Mouse (Mus musculus) embryonic facial prominence, embryonic 13.5 days (tissue): ENCODE measurements at regions not wholly inside any gene's neighbourhood (a gene's known extent, or its start where the extent isn't known, plus 50 kb on each side); places are given as distances from the start of the nearest gene placed in this dataset.

ENCODE experiments used
- ATAC-seq: fragments of 200-750 bp; cut with Nextera tagmentation; 2 replicates; pipeline ENCODE4 v1.8.0; 2017; ENCODE audit warnings: low read depth; ENCODE audit not compliant: insufficient number of reproducible peaks, insufficient read depth, low FRiP score, low TSS enrichment
- H3K27ac ChIP-seq: fragments of 300-500 bp; sonication (generic); 2 replicates; pipeline ENCODE4 v1.5.1; 2015; ENCODE audit warnings: moderate library complexity, mild to moderate bottlenecking, inconsistent platforms
- H3K27me3 ChIP-seq: fragments of 300-500 bp; sonication (generic); 2 replicates; pipeline ENCODE4 v1.6.1; 2015; ENCODE audit warnings: mild to moderate bottlenecking, inconsistent platforms
- H3K36me3 ChIP-seq: fragments of 300-500 bp; sonication (generic); 2 replicates; pipeline ENCODE4 v1.6.1; 2015; ENCODE audit warnings: mild to moderate bottlenecking, inconsistent platforms
- H3K4me1 ChIP-seq: fragments of 300-500 bp; sonication (generic); 2 replicates; pipeline ENCODE4 v1.6.1; 2015; ENCODE audit warnings: inconsistent platforms
- H3K4me2 ChIP-seq: fragments of 300-500 bp; sonication (generic); 2 replicates; pipeline ENCODE4 v1.6.1; 2015; ENCODE audit warnings: moderate library complexity, mild to moderate bottlenecking, inconsistent platforms
- H3K4me3 ChIP-seq: fragments of 300-500 bp; sonication (generic); 2 replicates; pipeline ENCODE4 v1.5.1; 2015; ENCODE audit warnings: mild to moderate bottlenecking, inconsistent platforms
- H3K9ac ChIP-seq: fragments of 300-500 bp; sonication (generic); 2 replicates; pipeline ENCODE4 v1.6.1; 2015; ENCODE audit warnings: mild to moderate bottlenecking, inconsistent platforms
- H3K9me3 ChIP-seq: fragments of 300-500 bp; sonication (generic); 2 replicates; pipeline ENCODE4 v1.6.1; 2016; ENCODE audit warnings: inconsistent platforms
- WGBS: fragments of 180-500 bp; shearing (Covaris S2); methylation state at CpG from one replicate; pipeline ENCODE4 v1.1.7; 2015; ENCODE audit warnings: mixed read lengths; 5-methylcytosine and 5-hydroxymethylcytosine counted together

GRCm38 (mm10) chr3:16941146-16941545, 934.9 kb upstream of the Gm5150 start:
- Histone ChIP-seq H3K9ac (no peak overlapping the region), H3K27ac (no peak overlapping the region), H3K36me3 (no peaks in the 10 kb centered on the region), H3K4me1 (no peaks in the 10 kb centered on the region), H3K27me3 (no peaks in the 10 kb centered on the region), H3K4me2 (no peak overlapping the region), H3K9me3 (no peaks in the 10 kb centered on the region), H3K4me3 (no peak overlapping the region)
- ATAC-seq: no peak
- 13% methylated on average over 4 of the region's 4 CpGs for WGBS

- H3K9ac ChIP-seq: no peak overlapping the region
Observed at GRCm38 (mm10) chr3:16939533-16939932, 933.3 kb upstream of the Gm5150 start.

GRCm38 (mm10) chr3:16939127-16939526, 932.9 kb upstream of the Gm5150 start:
- Histone ChIP-seq H3K27ac (no peak overlapping the region), H3K4me3 (no peak overlapping the region), H3K9me3 (no peaks in the 10 kb centered on the region), H3K36me3 (no peaks in the 10 kb centered on the region), H3K27me3 (no peaks in the 10 kb centered on the region), H3K9ac (no peak overlapping the region), H3K4me2 (no peak overlapping the region), H3K4me1 (no peaks in the 10 kb centered on the region)
- ATAC-seq: no peak
- WGBS: 85% methylated on average over 5 of the region's 5 CpGs

More at GRCm38 (mm10) chr3:16939533-16939932, 933.3 kb upstream of the Gm5150 start:
- no peak for ATAC-seq
- Histone ChIP-seq H3K4me2 (no peak overlapping the region), H3K4me3 (no peak overlapping the region), H3K9me3 (no peaks in the 10 kb centered on the region), H3K36me3 (no peaks in the 10 kb centered on the region), H3K27ac (no peak overlapping the region), H3K4me1 (no peaks in the 10 kb centered on the region), H3K27me3 (no peaks in the 10 kb centered on the region)
- 78% methylated on average over 6 of the region's 6 CpGs for WGBS

- no peak overlapping the region for H3K4me3 ChIP-seq
- no peaks in the 10 kb centered on the region for H3K36me3 ChIP-seq
- peak overlapping the region; percentile 19; the same call in 1 of the 2 replicates for H3K4me2 ChIP-seq
- no peak overlapping the region for H3K9ac ChIP-seq
- H3K27ac ChIP-seq: no peak overlapping the region
- ATAC-seq: no peak
- no peaks in the 10 kb centered on the region for H3K27me3 ChIP-seq
- no peaks in the 10 kb centered on the region for H3K4me1 ChIP-seq
- WGBS: 63% methylated on average over 11 of the region's 11 CpGs
- H3K9me3 ChIP-seq: no peaks in the 10 kb centered on the region
Observed at GRCm38 (mm10) chr3:16938491-16939001, 932.3 kb upstream of the Gm5150 start.

- Histone ChIP-seq H3K4me3 (no peak overlapping the region), H3K27ac (no peak overlapping the region), H3K36me3 (no peaks in the 10 kb centered on the region), H3K4me2 (no peak overlapping the region), H3K9ac (no peak overlapping the region), H3K4me1 (no peaks in the 10 kb centered on the region), H3K9me3 (no peaks in the 10 kb centered on the region), H3K27me3 (no peaks in the 10 kb centered on the region)
- no peak for ATAC-seq
- WGBS: 56% methylated on average over 3 of the region's 3 CpGs
Observed at GRCm38 (mm10) chr3:16930299-16930698, 924.1 kb upstream of the Gm5150 start.

- Histone ChIP-seq H3K27ac (no peak overlapping the region), H3K4me1 (no peaks in the 10 kb centered on the region), H3K4me2 (no peak overlapping the region), H3K4me3 (no peak overlapping the region), H3K9ac (no peak overlapping the region), H3K36me3 (no peaks in the 10 kb centered on the region), H3K9me3 (no peaks in the 10 kb centered on the region), H3K27me3 (no peaks in the 10 kb centered on the region)
- WGBS: 64% methylated on average over 1 of the region's 1 CpGs
- no peak for ATAC-seq
Observed at GRCm38 (mm10) chr3:16929846-16930245, 923.6 kb upstream of the Gm5150 start.

GRCm38 (mm10) chr3:16924018-16924417, 917.8 kb upstream of the Gm5150 start:
- H3K36me3 ChIP-seq: no peaks in the 10 kb centered on the region
- no peak overlapping the region for H3K4me3 ChIP-seq
- no peak for ATAC-seq
- no peak overlapping the region for H3K9ac ChIP-seq
- no peaks in the 10 kb centered on the region for H3K9me3 ChIP-seq
- H3K27ac ChIP-seq: no peak overlapping the region
- H3K4me1 ChIP-seq: no peaks in the 10 kb centered on the region
- H3K27me3 ChIP-seq: no peaks in the 10 kb centered on the region
- no peak overlapping the region for H3K4me2 ChIP-seq

- Histone ChIP-seq H3K4me1 (no peaks in the 10 kb centered on the region), H3K9me3 (no peaks in the 10 kb centered on the region), H3K36me3 (no peaks in the 10 kb centered on the region), H3K9ac (no peak overlapping the region), H3K27ac (no peak overlapping the region), H3K27me3 (no peaks in the 10 kb centered on the region), H3K4me2 (no peak overlapping the region), H3K4me3 (no peak overlapping the region)
- no peak for ATAC-seq
Observed at GRCm38 (mm10) chr3:16923234-16923914, 917.1 kb upstream of the Gm5150 start.

- no peak overlapping the region for H3K27ac ChIP-seq
- no peaks in the 10 kb centered on the region for H3K9me3 ChIP-seq
- H3K4me3 ChIP-seq: no peak overlapping the region
- no peaks in the 10 kb centered on the region for H3K36me3 ChIP-seq
- no peaks in the 10 kb centered on the region for H3K27me3 ChIP-seq
- no peaks in the 10 kb centered on the region for H3K4me1 ChIP-seq
- 35% methylated on average over 6 of the region's 6 CpGs for WGBS
- ATAC-seq: no peak
- H3K4me2 ChIP-seq: peak overlapping the region; percentile 37
- H3K9ac ChIP-seq: no peak overlapping the region
Observed at GRCm38 (mm10) chr3:16921330-16921729, 915.1 kb upstream of the Gm5150 start.

- ATAC-seq: no peak
- H3K4me2 ChIP-seq: no peak overlapping the region
- H3K36me3 ChIP-seq: no peaks in the 10 kb centered on the region
- H3K9ac ChIP-seq: no peak overlapping the region
- H3K4me3 ChIP-seq: no peak overlapping the region
- 64% methylated on average over 2 of the region's 2 CpGs for WGBS
- no peaks in the 10 kb centered on the region for H3K9me3 ChIP-seq
- H3K27ac ChIP-seq: no peak overlapping the region
- H3K4me1 ChIP-seq: no peaks in the 10 kb centered on the region
- H3K27me3 ChIP-seq: no peaks in the 10 kb centered on the region
Observed at GRCm38 (mm10) chr3:16918374-16918773, 912.1 kb upstream of the Gm5150 start.

- no peak overlapping the region for H3K4me2 ChIP-seq
- no peak for ATAC-seq
- no peaks in the 10 kb centered on the region for H3K27me3 ChIP-seq
- no peak overlapping the region for H3K27ac ChIP-seq
- no peaks in the 10 kb centered on the region for H3K9me3 ChIP-seq
- WGBS: 61% methylated on average over 2 of the region's 2 CpGs
- H3K4me3 ChIP-seq: no peak overlapping the region
- H3K9ac ChIP-seq: no peak overlapping the region
- H3K36me3 ChIP-seq: no peaks in the 10 kb centered on the region
- H3K4me1 ChIP-seq: no peaks in the 10 kb centered on the region
Observed at GRCm38 (mm10) chr3:16916072-16916403, 909.8 kb upstream of the Gm5150 start.

- H3K4me2 ChIP-seq: no peak overlapping the region
- 81% methylated on average over 2 of the region's 2 CpGs for whole genome bisulfite sequencing
- H3K27ac ChIP-seq: no peak overlapping the region
- H3K27me3 ChIP-seq: no peaks in the 10 kb centered on the region
- ATAC-seq: no peak
- H3K4me3 ChIP-seq: no peak overlapping the region
- no peaks in the 10 kb centered on the region for H3K9me3 ChIP-seq
- no peak overlapping the region for H3K9ac ChIP-seq
- H3K36me3 ChIP-seq: no peaks in the 10 kb centered on the region
- no peaks in the 10 kb centered on the region for H3K4me1 ChIP-seq
Observed at GRCm38 (mm10) chr3:16915389-16916071, 909.3 kb upstream of the Gm5150 start.
